Mouse (Mus musculus) stomach, postnatal 0 days (tissue): ENCODE data around the gene Tbce. TPM values are rescaled to one million over a fixed set of nuclear protein-coding genes. Genes with fewer than 3 reads are reported as not detected.

ENCODE experiments used
- ATAC-seq: fragments of 200-750 bp; cut with Nextera tagmentation; 2 replicates; pipeline ENCODE4 v1.8.0; 2017; ENCODE audit not compliant: low FRiP score, low TSS enrichment
- DNase-seq: peaks from one replicate; pipeline ENCODE4 v3.0.0-alpha.2; 2016; ENCODE audit warnings: low spot score
- H3K27ac ChIP-seq: fragments of 300-500 bp; sonication (generic); replicated peaks from 2 replicates; pipeline ENCODE4 v1.5.1; 2014; ENCODE audit warnings: mild to moderate bottlenecking, control low read depth
- H3K27me3 ChIP-seq: fragments of 300-500 bp; sonication (generic); 2 replicates; pipeline ENCODE4 v1.6.1; 2014; ENCODE audit warnings: low read length; ENCODE audit not compliant: control insufficient read depth, insufficient read depth
- H3K36me3 ChIP-seq: fragments of 300-500 bp; sonication (generic); 2 replicates; pipeline ENCODE4 v1.6.1; 2014; ENCODE audit warnings: low read length, mixed read lengths; ENCODE audit not compliant: control insufficient read depth, insufficient read depth
- H3K4me1 ChIP-seq: fragments of 300-500 bp; sonication (generic); replicated peaks from 2 replicates; pipeline ENCODE4 v1.6.1; 2014; ENCODE audit warnings: antibody characterized with exemption; ENCODE audit not compliant: control insufficient read depth, insufficient read depth
- H3K4me2 ChIP-seq: fragments of 300-500 bp; sonication (generic); replicated peaks from 2 replicates; pipeline ENCODE4 v1.6.1; 2014; ENCODE audit warnings: low read depth, mild to moderate bottlenecking, control low read depth, moderate library complexity
- H3K4me3 ChIP-seq: fragments of 300-500 bp; sonication (generic); 2 replicates; pipeline ENCODE4 v1.5.1; 2014; ENCODE audit warnings: low read depth, low read length, control low read depth
- H3K9ac ChIP-seq: fragments of 300-500 bp; sonication (generic); 2 replicates; pipeline ENCODE4 v1.6.1; 2014; ENCODE audit warnings: mild to moderate bottlenecking, low read length, control low read depth, mixed read lengths
- H3K9me3 ChIP-seq: fragments of 300-500 bp; sonication (generic); 2 replicates; pipeline ENCODE4 v1.6.1; 2016; ENCODE audit warnings: low read length; ENCODE audit not compliant: control insufficient read depth
- CTCF ChIP-seq: IDR thresholded peaks from 2 replicates; pipeline ENCODE4 v1.5.1; 2016; ENCODE audit warnings: antibody characterized with exemption, low read depth, mild to moderate bottlenecking, moderate library complexity
- EP300 ChIP-seq: optimal IDR thresholded peaks from 2 replicates; pipeline ENCODE3; 2016; ENCODE audit warnings: antibody characterized with exemption
- WGBS: fragments of 180-500 bp; shearing (Covaris S2); extraction: QIAGEN DNeasy Blood & Tissue Kit; methylation state at CpG from one replicate; pipeline ENCODE4 v1.1.7; 2014; 5-methylcytosine and 5-hydroxymethylcytosine counted together
- polyA plus RNA-seq: library from polyadenylated mRNA; unstranded; fragments of >200 nt; fragmentation: Nextera tagmentation; extraction: Ambion mirVana; gene quantifications from 2 replicates; pipeline ENCODE4 v1.2.1, GENCODE M21; 2015

Tbce gene
- polyA plus RNA-seq: 29.8 and 31.8 TPM in 2 replicates

- Histone ChIP-seq H3K4me1 (peaks cover 6% of the 10 kb centered on the region; the same call in 1 of the 2 replicates), H3K9ac (peak within 1 kb of the TSS; percentile 89), H3K9me3 (no peaks in the 10 kb centered on the region), H3K36me3 (no peaks in the 10 kb centered on the region), H3K27me3 (no peaks in the 10 kb centered on the region), H3K27ac (peak within 1 kb of the TSS; percentile 95), H3K4me3 (peak within 1 kb of the TSS; percentile 83), H3K4me2 (peak within 1 kb of the TSS; percentile 84)
- TF ChIP-seq CTCF (peak; percentile 44), EP300 (no peak)
- DNase-seq: peak; percentile 86
- WGBS: 1% methylated on average over 35 of the region's 35 CpGs
- ATAC-seq: peak; percentile 95
Measured at GRCm38 (mm10) chr13:14039292-14039965, at the start of gene Tbce. Tbce (minus strand) TSS chr13:14039638.

GRCm38 (mm10) chr13:14088669-14089068 lies 49.2 kb upstream of the Tbce start:
- Histone ChIP-seq H3K4me2 (no peak overlapping the region), H3K27ac (no peak overlapping the region), H3K4me3 (no peak overlapping the region), H3K36me3 (no peaks in the 10 kb centered on the region), H3K9me3 (no peaks in the 10 kb centered on the region), H3K9ac (no peak overlapping the region), H3K4me1 (no peaks in the 10 kb centered on the region), H3K27me3 (no peaks in the 10 kb centered on the region)
- WGBS: 38% methylated on average over 1 of the region's 1 CpGs
- ATAC-seq (no peak), DNase-seq (no peak)
- no peak for TF ChIP-seq CTCF
- no peak for TF ChIP-seq EP300

DNA sequence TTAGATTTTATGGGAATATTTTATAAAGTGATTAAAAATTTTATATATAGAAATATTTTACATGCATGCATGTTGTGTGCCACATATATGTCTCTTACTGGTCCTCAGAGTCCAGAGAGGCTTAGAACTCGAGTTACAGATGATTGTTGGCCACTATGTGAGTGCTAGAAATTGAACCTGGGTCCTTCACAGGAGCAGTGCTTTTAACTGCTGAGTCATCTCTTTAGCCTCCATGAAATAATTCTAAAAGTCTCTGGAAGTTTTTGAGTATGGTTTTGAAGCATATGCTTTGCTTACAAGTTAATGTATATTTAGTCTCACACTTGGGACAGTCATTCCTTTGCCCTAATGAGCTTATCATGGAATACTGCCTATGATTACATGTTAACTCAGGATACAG lies 35.9 kb upstream of the Tbce start:
- Histone ChIP-seq H3K4me1 (no peaks in the 10 kb centered on the region), H3K4me2 (no peak overlapping the region), H3K27me3 (no peaks in the 10 kb centered on the region), H3K9ac (no peak overlapping the region), H3K9me3 (no peaks in the 10 kb centered on the region), H3K27ac (no peak overlapping the region), H3K36me3 (no peaks in the 10 kb centered on the region), H3K4me3 (no peak overlapping the region)
- DNase-seq: no peak
- TF ChIP-seq CTCF: no peak
- no peak for TF ChIP-seq EP300
- no peak for ATAC-seq
- WGBS: 84% methylated on average over 1 of the region's 1 CpGs

DNA sequence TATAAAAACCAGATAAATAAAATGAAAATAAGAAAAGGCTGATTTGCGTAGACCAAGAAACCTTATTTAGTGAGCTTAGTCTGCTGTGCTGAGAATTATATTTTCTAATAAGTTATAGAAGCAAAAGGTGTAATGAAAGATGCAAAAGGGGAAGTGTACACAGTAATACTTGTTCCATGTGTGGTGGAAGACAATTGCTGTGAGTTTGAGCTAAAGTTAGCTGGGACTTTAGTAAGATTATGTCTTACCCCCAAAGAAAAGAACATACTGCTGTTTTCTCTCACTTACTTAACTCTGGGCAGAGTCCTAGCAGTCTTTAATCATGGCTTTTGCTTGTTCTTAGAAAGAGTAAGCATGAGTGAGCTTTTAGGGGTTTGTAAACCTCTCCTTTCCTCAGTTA lies 34.9 kb upstream of the Tbce start:
- ATAC-seq (no peak), DNase-seq (no peak)
- TF ChIP-seq EP300 (no peak), CTCF (no peak)
- no peaks in the 10 kb centered on the region for H3K27me3 ChIP-seq
- no peak overlapping the region for H3K4me3 ChIP-seq
- 94% methylated on average over 1 of the region's 1 CpGs for WGBS
- no peaks in the 10 kb centered on the region for H3K36me3 ChIP-seq
- H3K9ac ChIP-seq: no peak overlapping the region
- H3K4me1 ChIP-seq: no peaks in the 10 kb centered on the region
- H3K4me2 ChIP-seq: no peak overlapping the region
- no peaks in the 10 kb centered on the region for H3K9me3 ChIP-seq
- no peak overlapping the region for H3K27ac ChIP-seq

GRCm38 (mm10) chr13:14069291-14069690 lies 29.9 kb upstream of the Tbce start:
- no peaks in the 10 kb centered on the region for H3K4me1 ChIP-seq
- no peaks in the 10 kb centered on the region for H3K36me3 ChIP-seq
- no peaks in the 10 kb centered on the region for H3K9me3 ChIP-seq
- H3K4me2 ChIP-seq: no peak overlapping the region
- no peak overlapping the region for H3K9ac ChIP-seq
- no peak overlapping the region for H3K4me3 ChIP-seq
- WGBS: 88% methylated on average over 1 of the region's 1 CpGs
- no peak overlapping the region for H3K27ac ChIP-seq
- TF ChIP-seq CTCF (no peak), EP300 (no peak)
- no peaks in the 10 kb centered on the region for H3K27me3 ChIP-seq
- ATAC-seq (no peak), DNase-seq (no peak)

GRCm38 (mm10) chr13:14068035-14068434 lies 28.6 kb upstream of the Tbce start:
- Histone ChIP-seq H3K9ac (no peak overlapping the region), H3K36me3 (no peaks in the 10 kb centered on the region), H3K27ac (no peak overlapping the region), H3K27me3 (no peaks in the 10 kb centered on the region), H3K4me3 (no peak overlapping the region), H3K4me1 (no peaks in the 10 kb centered on the region), H3K4me2 (no peak overlapping the region), H3K9me3 (no peaks in the 10 kb centered on the region)
- TF ChIP-seq CTCF (no peak), EP300 (no peak)
- ATAC-seq (no peak), DNase-seq (no peak)
